Mouse (Mus musculus) liver, adult 2 months (tissue): Measurements from ENCODE around the gene Hist2h3c2. TPM values are rescaled to one million over a fixed set of nuclear protein-coding genes. Genes with fewer than 3 reads are reported as not detected.
"Not testable (repeated sequence)": the region's sequence is repeated elsewhere in the genome, so short reads cannot be mapped to it uniquely, and the experiment has no call there.

ENCODE experiments used
- DNase-seq: peaks from one replicate; pipeline ENCODE4 v3.0.0-alpha.2; 2011; ENCODE audit warnings: low read depth, low spot score; ENCODE audit errors: extremely low read depth
- H3K27ac ChIP-seq: fragments of 200-500 bp; replicated peaks from 2 replicates; pipeline ENCODE4 v1.5.1; 2012; ENCODE audit warnings: low read depth, mild to moderate bottlenecking, control low read depth, inconsistent platforms, low read length; ENCODE audit not compliant: insufficient read depth
- H3K27me3 ChIP-seq: fragments of 200-500 bp; 2 replicates; pipeline ENCODE4 v1.6.1; 2012; ENCODE audit warnings: mild to moderate bottlenecking, moderate library complexity, low read length, inconsistent platforms; ENCODE audit not compliant: control insufficient read depth, insufficient read depth
- H3K36me3 ChIP-seq: fragments of 200-500 bp; 2 replicates; pipeline ENCODE4 v1.6.1; 2012; ENCODE audit warnings: low read length, inconsistent platforms; ENCODE audit not compliant: control insufficient read depth, insufficient read depth
- H3K4me1 ChIP-seq: fragments of 200-500 bp; 2 replicates; pipeline ENCODE4 v1.6.1; 2011; ENCODE audit warnings: low read length; ENCODE audit not compliant: control insufficient read depth, insufficient read depth
- H3K4me3 ChIP-seq: fragments of 200-500 bp; 2 replicates; pipeline ENCODE4 v1.5.1; 2011; ENCODE audit warnings: low read depth, mild to moderate bottlenecking, control low read depth, low read length, moderate library complexity; ENCODE audit not compliant: insufficient read depth
- H3K79me2 ChIP-seq: fragments of 200-500 bp; 2 replicates; pipeline ENCODE4 v1.6.1; 2012; ENCODE audit warnings: inconsistent platforms, mild to moderate bottlenecking, low read length, moderate library complexity; ENCODE audit not compliant: control insufficient read depth, insufficient read depth
- H3K9ac ChIP-seq: fragments of 200-500 bp; 2 replicates; pipeline ENCODE4 v1.6.1; 2012; ENCODE audit warnings: low read depth, mild to moderate bottlenecking, control low read depth, inconsistent platforms, low read length
- CTCF ChIP-seq: fragments of 200-500 bp; IDR thresholded peaks from 2 replicates; pipeline ENCODE4 v1.5.1; 2011; ENCODE audit warnings: low read depth, low read length, control low read depth
- POLR2A ChIP-seq: fragments of 200-500 bp; IDR thresholded peaks from 2 replicates; pipeline ENCODE4 v1.6.1; 2011; ENCODE audit warnings: low read length, control low read depth; ENCODE audit not compliant: insufficient read depth; ENCODE audit errors: extremely low read depth
- WGBS: fragments of 180-500 bp; shearing (Covaris S2); methylation state at CpG from one replicate; pipeline ENCODE4 v1.1.7; 2018; 5-methylcytosine and 5-hydroxymethylcytosine counted together
- polyA plus RNA-seq: library from polyadenylated mRNA; depleted of rRNA; stranded (reverse); fragments of >200 nt; gene quantifications from 2 replicates; pipeline ENCODE4 v1.2.3, GENCODE M21; 2012
- total RNA-seq: library from RNA; depleted of rRNA; stranded (reverse); fragments of >200 nt; gene quantifications from 2 replicates; pipeline ENCODE4 v1.2.3, GENCODE M21; 2014

Gene Hist2h3c2
- total and polyA plus RNA-seq, 2 experiments: 3.5 to 8.6 TPM

- TF ChIP-seq POLR2A: 0 out of 2 replicates have a peak, but pooled peaks have one; percentile 9
- H3K36me3 ChIP-seq, H3K79me2 ChIP-seq, H3K4me1 ChIP-seq, H3K27me3 ChIP-seq: not testable (repeated sequence)
- peak; percentile 83 for DNase-seq
- peak within 1 kb of the TSS; percentile 99 for H3K27ac ChIP-seq
- H3K4me3 ChIP-seq: peak within 1 kb of the TSS; percentile 78
- 0% methylated on average over 21 of the region's 88 CpGs for WGBS
- H3K9ac ChIP-seq: peak within 1 kb of the TSS; percentile 91
These were observed 6.3 kb upstream of the Hist2h3c2 start, which contains the start of gene Hist2h2aa1 for GRCm38 (mm10) chr3:96245003-96245886. TSS of gene Hist2h2aa1 (plus strand) at chr3:96245497.

GRCm38 (mm10) chr3:96243921-96244572, 5.1 kb upstream of the Hist2h3c2 start:
- Histone ChIP-seq H3K36me3 (no peaks in the 10 kb centered on the region), H3K9ac (peak overlapping the region; percentile 45), H3K27ac (peak overlapping the region; percentile 81), H3K4me1 (peaks cover 10% of the 10 kb centered on the region), H3K79me2 (no peaks in the 10 kb centered on the region), H3K27me3 (no peaks in the 10 kb centered on the region), H3K4me3 (peak overlapping the region; percentile 60; the same call in 1 of the 2 replicates)
- TF ChIP-seq POLR2A (no peak), CTCF (no peak)
- WGBS: 23% methylated on average over 7 of the region's 7 CpGs
- peak; percentile 89 for DNase-seq

GRCm38 (mm10) chr3:96240799-96241197, 1.9 kb upstream of the Hist2h3c2 start:
- H3K27me3 ChIP-seq: no peaks in the 10 kb centered on the region
- peak overlapping the region; percentile 50 for H3K27ac ChIP-seq
- TF ChIP-seq CTCF (no peak), POLR2A (no peak)
- no peaks in the 10 kb centered on the region for H3K36me3 ChIP-seq
- DNase-seq: no peak
- H3K4me3 ChIP-seq: no peak overlapping the region
- peaks cover 12% of the 10 kb centered on the region for H3K4me1 ChIP-seq
- WGBS: 78% methylated on average over 9 of the region's 9 CpGs
- no peaks in the 10 kb centered on the region for H3K79me2 ChIP-seq
- H3K9ac ChIP-seq: no peak overlapping the region

- Histone ChIP-seq H3K4me3 (peak within 1 kb of the TSS; percentile 83), H3K4me1 (peaks cover 12% of the 10 kb centered on the region), H3K27ac (peak within 1 kb of the TSS; percentile 87), H3K9ac (peak within 1 kb of the TSS; percentile 88)
- H3K79me2 ChIP-seq, H3K27me3 ChIP-seq, H3K36me3 ChIP-seq: not testable (repeated sequence)
- WGBS: 3% methylated on average over 42 of the region's 85 CpGs
- peak; percentile 74 for DNase-seq
These were observed 1.2 kb upstream of the Hist2h3c2 start, which contains the start of gene Hist2h2aa2 for GRCm38 (mm10) chr3:96239949-96240798. TSS of gene Hist2h2aa2 (minus strand) at chr3:96240276.

GRCm38 (mm10) chr3:96237904-96238511, 919 bp downstream of the Hist2h3c2 start:
- 27% methylated on average over 12 of the region's 12 CpGs for WGBS
- no peak overlapping the region for H3K9ac ChIP-seq
- H3K27me3 ChIP-seq: no peaks in the 10 kb centered on the region
- H3K4me3 ChIP-seq: no peak overlapping the region
- no peaks in the 10 kb centered on the region for H3K79me2 ChIP-seq
- no peak for DNase-seq
- H3K4me1 ChIP-seq: peaks cover 5% of the 10 kb centered on the region; the same call in 1 of the 2 replicates
- TF ChIP-seq CTCF: no peak
- no peak for TF ChIP-seq POLR2A
- no peaks in the 10 kb centered on the region for H3K36me3 ChIP-seq
- no peak overlapping the region for H3K27ac ChIP-seq
